Mouse (Mus musculus) T-helper 2 cell (primary cell): Measurements from ENCODE around the gene Lrp4.
"Not testable (repeated sequence)": the region's sequence is repeated elsewhere in the genome, so short reads cannot be mapped to it uniquely, and the experiment has no call there.

Experiments
- in situ Hi-C: fragments of 300-600 bp; cut with MboI, MseI; formaldehyde crosslinking; loops from one replicate; pipeline ENCODE4 v1.15.1; 2025; ENCODE audit warnings: high pct_unique_total_duplicates

Gene Lrp4

DNA sequence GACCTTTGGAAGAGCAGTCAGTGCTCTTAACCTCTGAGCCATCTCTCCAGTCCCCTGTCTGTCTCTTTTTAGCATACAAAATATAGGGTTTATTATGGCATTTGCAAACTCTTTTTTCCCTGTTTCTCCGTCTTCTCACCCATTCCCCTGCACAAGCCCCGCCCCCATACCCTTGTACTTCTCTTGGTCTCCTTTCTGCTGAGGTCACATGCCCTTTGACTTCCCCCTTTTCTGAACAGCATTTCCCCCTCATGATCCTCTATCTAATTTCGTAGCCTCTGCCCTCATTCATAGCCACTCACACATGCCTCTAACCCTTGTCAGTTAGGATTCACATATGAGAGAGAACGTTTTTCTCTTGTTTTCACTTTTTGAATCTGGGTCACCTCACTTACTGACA is 27.4 kb downstream of the Lrp4 start:
- in situ Hi-C loops: no loop called here

DNA sequence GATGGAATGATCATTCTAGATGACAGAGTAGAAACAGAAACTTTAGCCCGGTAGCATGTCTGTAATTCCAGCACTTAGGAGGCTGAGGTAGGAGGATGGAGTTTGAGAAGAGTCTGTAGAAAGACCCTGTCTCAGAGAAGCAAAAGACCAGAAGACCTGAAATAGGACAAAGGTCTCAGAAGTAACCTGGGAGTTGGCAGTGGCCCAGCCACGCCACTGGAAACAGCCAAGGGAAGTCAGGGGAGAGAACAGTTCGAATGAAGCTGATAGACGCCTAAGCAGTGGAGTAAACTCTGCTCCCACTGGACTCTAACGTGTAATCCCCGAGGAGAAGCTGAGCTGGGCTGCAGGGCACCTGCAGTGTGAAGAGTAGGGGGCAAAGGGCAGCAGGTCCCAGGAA is 27.9 kb downstream of the Lrp4 start:
- in situ Hi-C loops: no loop called here

DNA sequence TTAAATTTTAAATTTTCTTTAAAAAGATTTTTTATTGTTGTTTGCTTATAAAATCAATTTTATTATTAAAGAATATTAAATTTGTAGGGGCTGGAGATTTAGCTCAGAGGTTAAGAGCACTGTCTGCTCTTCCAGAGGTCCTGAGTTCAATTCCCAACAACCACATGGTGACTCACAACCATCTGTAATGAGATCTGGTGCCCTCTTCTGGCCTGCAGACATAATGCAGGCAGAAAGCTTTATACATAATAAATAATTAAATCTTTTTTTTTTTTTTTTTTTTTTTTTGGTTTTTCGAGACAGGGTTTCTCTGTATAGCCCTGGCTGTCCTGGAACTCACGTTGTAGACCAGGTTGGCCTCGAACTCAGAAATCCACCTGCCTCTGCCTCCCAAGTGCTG is 30.0 kb downstream of the Lrp4 start:
- in situ Hi-C loops: not testable (repeated sequence)

DNA sequence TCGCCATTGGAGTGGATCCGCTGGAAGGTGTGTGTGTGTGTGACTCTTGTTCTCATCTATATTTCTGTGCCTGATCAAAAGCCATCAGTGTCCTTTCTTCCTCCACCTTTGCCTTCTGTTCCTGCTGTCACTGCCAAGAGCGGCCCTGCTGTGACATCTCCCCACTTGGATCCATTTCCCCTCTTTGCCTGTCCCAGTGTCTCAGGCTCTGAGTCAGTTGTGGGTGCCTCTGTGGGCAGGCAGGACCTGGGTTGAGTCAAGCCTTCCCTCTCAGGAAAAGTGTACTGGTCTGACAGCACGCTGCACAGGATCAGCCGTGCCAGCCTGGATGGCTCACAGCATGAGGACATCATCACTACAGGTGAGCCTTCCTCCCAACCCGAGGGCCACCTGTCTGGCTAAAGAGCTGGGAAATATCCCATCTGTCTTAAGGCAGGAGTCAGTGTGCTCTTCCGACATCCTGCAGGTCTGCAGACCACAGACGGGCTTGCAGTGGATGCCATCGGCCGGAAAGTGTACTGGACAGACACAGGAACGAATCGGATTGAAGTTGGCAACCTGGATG is 34.8 kb downstream of the Lrp4 start:
- in situ Hi-C loops: loop anchor here (5.0 kb wide), 1 partner anchor 200 kb away; no protein-coding TSS in a partner anchor

DNA sequence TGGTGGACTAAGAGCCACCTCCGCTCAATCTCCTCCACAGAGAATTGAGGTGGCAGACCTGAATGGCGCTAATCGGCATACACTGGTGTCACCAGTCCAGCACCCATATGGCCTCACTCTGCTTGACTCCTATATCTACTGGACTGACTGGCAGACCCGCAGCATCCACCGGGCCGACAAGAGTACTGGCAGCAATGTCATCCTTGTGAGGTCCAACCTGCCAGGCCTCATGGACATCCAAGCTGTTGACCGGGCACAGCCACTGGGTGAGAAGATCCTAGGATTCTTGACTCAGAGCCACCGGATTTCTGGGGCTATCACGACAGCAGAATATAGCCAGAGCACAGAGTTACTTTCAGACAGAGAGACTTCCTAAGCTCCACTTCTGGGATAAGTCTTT is 36.7 kb downstream of the Lrp4 start:
- in situ Hi-C loops: loop anchor here (5.0 kb wide), 1 partner anchor 202 kb away; no protein-coding TSS in a partner anchor

DNA sequence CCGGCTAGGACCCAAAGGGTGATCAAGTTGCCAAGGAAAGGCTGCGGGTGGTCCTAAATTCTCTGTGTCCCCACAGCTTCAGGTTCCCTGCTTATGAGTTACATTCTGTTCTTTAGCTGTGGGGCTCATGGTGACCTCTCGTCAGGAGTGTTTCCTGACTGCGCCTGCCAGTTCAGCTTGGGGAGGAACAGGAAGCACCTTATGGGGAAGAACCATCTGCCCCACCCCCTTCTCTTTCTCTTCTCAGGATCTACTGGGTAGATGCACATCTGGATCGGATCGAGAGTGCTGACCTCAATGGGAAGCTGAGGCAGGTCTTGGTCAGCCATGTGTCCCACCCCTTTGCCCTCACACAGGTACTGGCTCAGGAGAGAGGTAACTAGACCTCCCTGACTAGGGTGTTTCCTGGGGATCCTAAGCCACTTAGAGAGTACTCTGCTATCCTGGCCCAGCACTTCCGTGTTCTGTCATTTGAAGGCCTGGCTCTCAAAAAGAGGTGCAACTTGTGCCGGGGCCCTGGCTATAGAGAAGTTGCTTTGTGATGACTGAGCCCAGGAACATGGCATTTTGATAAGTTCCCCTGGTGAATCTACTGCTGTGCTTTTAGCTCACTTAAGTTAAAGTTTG is 40.9 kb downstream of the Lrp4 start:
- in situ Hi-C loops: no loop called here

DNA sequence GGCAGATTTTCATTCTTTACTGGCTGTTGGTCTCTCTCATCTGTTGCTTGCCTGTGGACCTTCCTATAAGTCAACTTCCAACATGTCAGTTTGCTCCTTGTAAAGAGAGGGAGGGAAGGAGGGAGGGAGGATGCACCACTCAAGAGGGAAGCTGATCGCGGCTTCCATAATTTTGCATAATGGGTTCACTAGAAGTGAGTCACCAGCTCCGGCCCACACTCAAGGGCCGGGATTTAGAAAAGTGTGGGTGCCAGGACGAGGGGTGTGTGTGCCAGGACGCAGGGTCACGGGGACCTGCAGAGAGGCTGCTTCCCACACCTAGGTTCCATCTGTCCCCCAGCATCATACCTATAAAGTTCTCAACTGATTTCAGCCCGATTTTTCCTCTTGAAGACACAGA is 50.8 kb downstream of the Lrp4 start:
- in situ Hi-C loops: no loop called here

DNA sequence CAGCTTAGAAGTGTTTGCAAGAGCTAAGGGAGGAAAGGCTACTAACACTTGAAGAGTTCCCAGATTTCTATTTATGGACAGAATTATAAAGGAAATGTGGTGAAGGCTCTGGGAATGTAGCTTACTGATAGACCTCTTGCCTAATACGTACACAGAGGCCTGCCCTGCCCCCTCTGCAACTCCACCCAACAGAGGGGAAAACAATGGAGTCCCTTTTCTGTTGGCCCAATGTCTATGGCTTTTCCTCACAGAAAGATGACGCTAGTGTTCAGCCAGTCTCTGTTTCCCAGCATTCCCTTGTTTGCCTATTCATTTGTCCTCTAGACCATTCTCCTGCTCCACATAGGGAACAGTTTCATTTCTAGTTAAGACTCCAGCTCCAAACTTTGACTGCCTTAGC is 59.9 kb downstream of the Lrp4 start:
- in situ Hi-C loops: no loop called here

DNA sequence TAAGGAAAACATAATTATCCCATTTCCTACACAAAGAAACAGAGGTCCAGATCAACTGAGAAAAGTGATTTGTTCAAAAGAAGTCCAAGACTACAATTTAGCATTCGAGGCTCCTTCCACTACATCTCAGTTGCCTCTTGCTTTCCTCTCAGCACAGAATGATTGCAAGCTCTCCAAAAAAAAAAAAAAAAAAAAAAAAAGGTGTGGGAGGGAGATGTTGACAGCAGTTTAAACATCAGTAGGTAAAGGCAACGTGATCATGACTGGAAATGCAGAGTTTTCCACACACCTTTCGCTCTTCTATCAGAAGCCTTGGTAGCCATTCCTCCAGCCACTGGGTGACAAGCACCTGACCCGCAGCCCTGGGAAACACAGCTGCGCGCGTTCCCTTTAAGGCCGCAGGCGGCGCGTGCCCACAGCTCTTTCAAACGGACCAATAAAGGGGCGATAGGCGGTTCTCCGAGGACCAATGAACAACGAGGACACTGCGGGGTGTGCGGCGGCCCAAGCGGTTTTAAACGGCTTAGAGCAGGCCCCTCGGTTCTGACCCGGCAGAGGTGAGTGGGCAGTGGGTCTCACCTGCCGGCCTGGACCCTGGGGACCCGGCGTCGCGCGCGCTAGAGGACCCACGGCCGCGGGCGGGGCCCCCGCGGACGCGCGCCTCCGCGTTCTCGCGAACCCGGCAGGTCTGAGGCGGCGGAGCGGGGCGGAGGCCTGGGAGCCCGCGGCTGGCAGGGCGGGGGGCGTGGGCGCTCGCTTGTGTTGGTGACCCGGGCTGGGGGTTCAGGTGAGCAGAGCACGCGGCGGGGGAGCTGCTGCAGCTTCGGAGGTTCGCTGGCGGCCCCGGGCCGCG is 69.2 kb downstream of the Lrp4 start, which contains the start of gene Ckap5:
Gene Ckap5, plus strand, starts transcription at position 469 of the 853 bp plus-strand sequence.
- in situ Hi-C loops: no loop called here

DNA sequence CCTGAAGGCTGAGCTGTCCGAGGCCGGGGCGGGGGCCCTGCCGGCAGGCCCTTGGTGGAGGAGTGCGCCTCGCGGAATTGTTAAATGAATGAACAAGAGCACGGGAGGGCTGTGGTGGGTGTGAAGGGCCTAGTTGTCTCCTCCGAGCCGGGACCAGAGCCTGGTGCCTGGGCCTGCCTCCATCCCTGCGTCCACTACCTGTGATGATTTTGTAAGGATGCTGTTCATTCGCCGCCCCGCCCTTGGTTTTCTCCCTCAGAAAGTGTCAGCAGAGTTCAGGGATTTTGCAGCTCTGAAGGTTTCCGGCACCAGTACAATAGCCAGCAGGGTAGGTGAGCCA is 69.8 kb downstream of the Lrp4 start:
- in situ Hi-C loops: no loop called here

DNA sequence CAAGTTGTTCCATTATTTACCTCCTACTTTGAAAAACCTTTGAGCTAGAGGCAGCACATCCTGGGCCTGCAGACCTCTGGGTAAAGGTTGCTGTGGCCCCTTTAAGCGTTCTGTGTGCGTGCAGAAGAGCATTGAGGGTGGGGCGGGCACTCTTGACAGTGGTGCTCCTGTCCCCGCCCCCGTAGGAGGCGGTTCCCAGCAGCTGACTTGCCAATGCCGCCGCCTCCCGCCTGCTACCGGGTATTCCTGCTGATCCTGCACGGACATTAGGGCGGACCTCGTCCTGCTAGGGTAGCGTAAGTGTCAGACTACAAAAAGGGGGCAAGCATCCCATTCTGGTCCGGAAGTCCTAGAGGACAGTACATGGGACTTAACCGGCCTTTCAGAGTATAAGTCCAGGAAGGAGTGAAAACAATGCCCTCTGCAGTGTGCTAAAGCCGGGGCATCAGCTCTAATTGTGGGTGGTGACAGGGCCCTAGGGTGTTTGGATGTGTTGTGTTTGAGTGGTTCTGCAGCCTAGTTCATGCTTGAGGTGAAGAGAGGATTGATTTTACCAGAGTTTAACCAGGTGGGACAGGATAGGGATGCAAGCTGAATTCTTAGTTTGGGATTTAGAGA is 80.4 kb downstream of the Lrp4 start:
- in situ Hi-C loops: no loop called here
